Mouse (Mus musculus) midbrain, embryonic 12.5 days (tissue): Measurements from ENCODE around the gene Mybl2. TPM values are rescaled to one million over a fixed set of nuclear protein-coding genes. Genes with fewer than 3 reads are reported as not detected.
"Not testable (repeated sequence)": the region's sequence is repeated elsewhere in the genome, so short reads cannot be mapped to it uniquely, and the experiment has no call there.

ENCODE experiments used
- ATAC-seq: fragments of 200-750 bp; cut with Nextera tagmentation; 2 replicates; pipeline ENCODE4 v1.8.0; 2017; ENCODE audit warnings: low read depth, moderate TSS enrichment, moderate library complexity; ENCODE audit not compliant: low FRiP score
- H3K27ac ChIP-seq: fragments of 300-500 bp; sonication (generic); replicated peaks from 2 replicates; pipeline ENCODE4 v1.5.1; 2016; ENCODE audit warnings: mild to moderate bottlenecking
- H3K27me3 ChIP-seq: fragments of 300-500 bp; sonication (generic); 2 replicates; pipeline ENCODE4 v1.6.1; 2016; ENCODE audit warnings: mild to moderate bottlenecking
- H3K36me3 ChIP-seq: fragments of 300-500 bp; sonication (generic); 2 replicates; pipeline ENCODE4 v1.6.1; 2016
- H3K4me1 ChIP-seq: fragments of 300-500 bp; sonication (generic); 2 replicates; pipeline ENCODE4 v1.6.1; 2016
- H3K4me2 ChIP-seq: fragments of 300-500 bp; sonication (generic); replicated peaks from 2 replicates; pipeline ENCODE4 v1.6.1; 2016; ENCODE audit warnings: mild to moderate bottlenecking, moderate library complexity
- H3K4me3 ChIP-seq: fragments of 300-500 bp; sonication (generic); 2 replicates; pipeline ENCODE4 v1.5.1; 2016; ENCODE audit warnings: mild to moderate bottlenecking
- H3K9ac ChIP-seq: fragments of 300-500 bp; sonication (generic); replicated peaks from 2 replicates; pipeline ENCODE4 v1.6.1; 2016; ENCODE audit warnings: mild to moderate bottlenecking, moderate library complexity
- H3K9me3 ChIP-seq: fragments of 300-500 bp; sonication (generic); 2 replicates; pipeline ENCODE4 v1.6.1; 2016; ENCODE audit warnings: mild to moderate bottlenecking
- WGBS: fragments of 180-500 bp; shearing (Covaris S2); methylation state at CpG from one replicate; pipeline ENCODE4 v1.1.7; 2016; 5-methylcytosine and 5-hydroxymethylcytosine counted together
- polyA plus RNA-seq: library from polyadenylated mRNA; unstranded; fragments of >200 nt; fragmentation: Nextera tagmentation; extraction: Ambion mirVana; gene quantifications from 2 replicates; pipeline ENCODE4 v1.2.1, GENCODE M21; 2016

Gene Mybl2
- polyA plus RNA-seq, 1 experiment from 2014 or later: 35.7 TPM

DNA sequence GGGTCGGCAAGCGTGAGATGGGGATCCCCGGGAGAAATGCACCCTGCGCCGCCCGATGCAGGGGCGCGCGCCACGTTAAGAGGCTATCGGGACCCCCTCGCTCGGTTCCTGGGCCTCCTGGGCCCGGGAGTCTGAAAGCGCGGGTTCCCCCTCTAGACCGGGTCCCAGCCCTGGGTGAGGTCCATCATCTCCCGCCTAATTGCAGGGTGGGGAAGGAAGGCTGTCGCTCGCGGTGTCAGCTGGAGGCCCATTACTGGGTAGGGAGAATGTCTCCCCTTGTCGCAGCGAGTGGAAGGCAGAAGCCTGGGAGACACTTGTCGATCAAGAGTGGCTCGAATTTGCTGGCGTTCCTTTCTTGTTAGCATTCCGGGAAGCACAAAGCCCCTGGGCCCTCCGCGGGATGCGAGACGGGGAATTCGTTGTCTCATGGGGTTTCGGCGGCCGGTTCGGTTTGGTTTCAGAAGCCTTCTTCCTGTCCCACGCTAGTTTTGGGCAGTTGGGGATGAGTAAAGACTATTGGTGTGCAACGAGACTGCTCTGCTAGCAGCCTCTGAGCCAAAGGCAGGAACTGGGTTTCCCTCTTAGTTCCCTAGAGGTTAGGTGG lies 506 bp downstream of the Mybl2 start:
- no peaks in the 10 kb centered on the region for H3K36me3 ChIP-seq
- H3K27me3 ChIP-seq: 0 out of 2 replicates have a peak, but pooled peaks cover 5% of the 10 kb centered on the region
- peaks cover 21% of the 10 kb centered on the region for H3K4me1 ChIP-seq
- ATAC-seq: peak; percentile 24
- H3K4me2 ChIP-seq: peak overlapping the region; percentile 95
- under 1% methylated on average over 36 of the region's 38 CpGs for WGBS
- no peaks in the 10 kb centered on the region for H3K9me3 ChIP-seq
- H3K27ac ChIP-seq: no peak overlapping the region; the same call in 1 of the 2 replicates
- peak overlapping the region; percentile 68 for H3K4me3 ChIP-seq
- H3K9ac ChIP-seq: peak overlapping the region; percentile 61

DNA sequence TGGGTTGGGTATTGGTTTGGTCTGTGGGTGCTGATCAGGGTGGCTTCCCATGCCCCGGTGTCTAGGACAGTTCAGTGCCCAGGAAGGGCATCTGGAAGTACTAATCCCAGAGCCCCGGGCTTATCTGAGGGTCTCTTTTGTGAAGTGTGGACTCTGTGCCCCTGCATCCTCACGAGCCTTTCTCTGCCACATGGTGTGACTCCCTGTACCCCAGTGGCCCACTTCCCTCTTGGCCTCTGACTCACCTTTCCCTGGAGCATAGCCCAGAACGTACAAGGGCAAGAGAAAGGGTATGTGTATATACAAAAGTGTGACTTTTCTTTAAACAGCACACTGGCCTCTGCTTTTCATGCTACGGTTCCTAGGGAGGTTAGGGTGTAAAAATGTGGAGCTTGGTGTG lies 1.2 kb downstream of the Mybl2 start:
- peak overlapping the region; percentile 61 for H3K9ac ChIP-seq

GRCm38 (mm10) chr2:163056584-163056983 lies 2.1 kb downstream of the Mybl2 start:
- Histone ChIP-seq H3K4me3 (no peak overlapping the region), H3K9me3 (no peaks in the 10 kb centered on the region), H3K9ac (no peak overlapping the region), H3K27ac (no peak overlapping the region), H3K27me3 (0 out of 2 replicates have a peak, but pooled peaks cover 5% of the 10 kb centered on the region), H3K36me3 (no peaks in the 10 kb centered on the region), H3K4me2 (no peak overlapping the region; the same call in 1 of the 2 replicates), H3K4me1 (peaks cover 21% of the 10 kb centered on the region)
- no peak for ATAC-seq
- WGBS: 85% methylated on average over 9 of the region's 9 CpGs

More for the DNA sequence above, 1.2 kb downstream of the Mybl2 start:
- no peak for ATAC-seq
- peak overlapping the region; percentile 68 for H3K4me3 ChIP-seq
- no peaks in the 10 kb centered on the region for H3K36me3 ChIP-seq
- no peak overlapping the region for H3K27ac ChIP-seq
- no peaks in the 10 kb centered on the region for H3K9me3 ChIP-seq
- peaks cover 21% of the 10 kb centered on the region for H3K4me1 ChIP-seq
- 23% methylated on average over 5 of the region's 5 CpGs for WGBS
- 0 out of 2 replicates have a peak, but pooled peaks cover 5% of the 10 kb centered on the region for H3K27me3 ChIP-seq
- H3K4me2 ChIP-seq: peak overlapping the region; percentile 95

DNA sequence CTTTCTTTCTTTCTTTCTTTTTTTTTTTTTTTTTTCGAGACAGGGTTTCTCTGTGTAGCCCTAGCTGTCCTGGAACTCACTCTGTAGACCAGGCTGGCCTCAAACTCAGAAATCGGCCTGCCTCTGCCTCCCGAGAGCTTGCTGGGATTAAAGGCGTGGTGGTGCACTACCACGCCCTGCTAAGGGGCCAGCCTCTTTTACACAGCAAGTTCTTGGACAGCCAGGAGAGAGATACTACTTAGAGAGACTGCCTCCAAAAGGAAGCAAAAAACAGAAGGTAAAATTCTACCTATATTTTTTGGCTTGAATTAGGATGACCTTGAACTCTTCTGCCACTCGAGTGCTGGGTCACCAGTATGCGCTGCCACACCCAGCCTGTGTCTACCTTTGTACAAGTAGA lies 4.5 kb downstream of the Mybl2 start:
- not testable (repeated sequence) for H3K27ac ChIP-seq, H3K9me3 ChIP-seq, H3K4me3 ChIP-seq, H3K4me2 ChIP-seq, H3K9ac ChIP-seq, ATAC-seq, H3K27me3 ChIP-seq
- Histone ChIP-seq H3K4me1 (peaks cover 17% of the 10 kb centered on the region), H3K36me3 (peaks cover 13% of the 10 kb centered on the region)
- 96% methylated on average over 6 of the region's 7 CpGs for WGBS

- no peak for ATAC-seq
- Histone ChIP-seq H3K4me1 (peaks cover 8% of the 10 kb centered on the region), H3K4me2 (no peak overlapping the region), H3K27me3 (0 out of 2 replicates have a peak, but pooled peaks cover 3% of the 10 kb centered on the region), H3K36me3 (peaks cover 27% of the 10 kb centered on the region), H3K4me3 (no peak overlapping the region), H3K27ac (no peak overlapping the region), H3K9me3 (no peaks in the 10 kb centered on the region), H3K9ac (no peak overlapping the region)
- 87% methylated on average over 6 of the region's 6 CpGs for WGBS
These were observed 6.1 kb downstream of the Mybl2 start for GRCm38 (mm10) chr2:163060630-163061029.

GRCm38 (mm10) chr2:163061203-163062118 lies 7.0 kb downstream of the Mybl2 start:
- Histone ChIP-seq H3K9ac (no peak overlapping the region), H3K9me3 (no peaks in the 10 kb centered on the region), H3K27me3 (no peaks in the 10 kb centered on the region), H3K27ac (no peak overlapping the region), H3K4me2 (no peak overlapping the region), H3K36me3 (peaks cover 27% of the 10 kb centered on the region), H3K4me1 (no peaks in the 10 kb centered on the region; the same call in 1 of the 2 replicates), H3K4me3 (no peak overlapping the region)
- no peak for ATAC-seq
- 83% methylated on average over 8 of the region's 8 CpGs for WGBS

GRCm38 (mm10) chr2:163062119-163062508 lies 7.6 kb downstream of the Mybl2 start:
- Histone ChIP-seq H3K4me3 (no peak overlapping the region), H3K4me1 (no peaks in the 10 kb centered on the region), H3K4me2 (no peak overlapping the region), H3K9me3 (no peaks in the 10 kb centered on the region), H3K27ac (no peak overlapping the region), H3K9ac (no peak overlapping the region), H3K36me3 (peaks cover 27% of the 10 kb centered on the region), H3K27me3 (no peaks in the 10 kb centered on the region)
- no peak for ATAC-seq
- 80% methylated on average over 6 of the region's 6 CpGs for WGBS

DNA sequence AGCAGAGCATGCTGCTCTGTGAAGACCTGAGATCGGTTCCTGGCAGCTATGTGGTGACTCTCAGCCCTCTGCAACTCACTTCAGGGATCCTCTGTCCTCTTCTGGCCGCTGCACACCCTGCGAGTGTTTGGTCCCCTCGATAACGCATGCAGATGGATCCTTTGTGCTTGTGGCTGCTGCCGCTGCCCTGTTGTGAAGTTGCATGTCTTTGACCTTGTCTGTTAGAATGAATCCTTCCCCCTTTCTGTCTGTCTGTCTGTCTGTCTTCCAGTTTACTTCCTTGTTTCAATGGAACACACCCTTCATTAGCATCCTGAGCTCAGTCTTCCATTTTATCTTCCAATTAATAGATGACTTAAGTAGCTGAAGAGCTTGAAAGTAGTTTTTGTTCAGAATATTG lies 11.8 kb downstream of the Mybl2 start:
- H3K4me1 ChIP-seq: no peaks in the 10 kb centered on the region
- H3K4me3 ChIP-seq: no peak overlapping the region
- no peak overlapping the region for H3K9ac ChIP-seq
- no peak overlapping the region for H3K27ac ChIP-seq
- no peaks in the 10 kb centered on the region for H3K9me3 ChIP-seq
- H3K36me3 ChIP-seq: peaks cover 42% of the 10 kb centered on the region
- no peak overlapping the region for H3K4me2 ChIP-seq
- WGBS: 89% methylated on average over 6 of the region's 6 CpGs
- no peaks in the 10 kb centered on the region for H3K27me3 ChIP-seq
- ATAC-seq: no peak

DNA sequence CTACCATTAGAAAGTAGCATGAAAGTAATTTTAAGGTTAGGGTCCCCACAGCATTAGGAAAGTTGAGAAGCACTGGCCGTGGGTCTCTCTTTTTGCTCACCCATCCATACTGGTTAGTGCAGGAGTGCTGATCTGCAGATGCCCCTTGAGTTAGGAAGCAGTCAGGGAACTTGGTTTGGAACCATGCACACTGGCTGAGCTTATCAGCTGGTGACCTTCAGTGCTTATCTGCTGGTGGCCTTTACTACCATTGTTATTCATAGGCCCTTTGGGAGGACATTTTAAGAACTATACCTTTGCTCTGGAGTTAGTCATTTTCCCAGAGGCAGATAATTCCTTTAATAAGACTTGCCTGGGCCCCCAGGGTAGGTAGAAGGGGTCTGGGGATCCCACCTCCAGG lies 12.7 kb downstream of the Mybl2 start:
- ATAC-seq: no peak
- H3K4me1 ChIP-seq: no peaks in the 10 kb centered on the region
- no peaks in the 10 kb centered on the region for H3K27me3 ChIP-seq
- H3K27ac ChIP-seq: no peak overlapping the region
- H3K4me2 ChIP-seq: no peak overlapping the region
- no peak overlapping the region for H3K9ac ChIP-seq
- H3K4me3 ChIP-seq: no peak overlapping the region
- no peaks in the 10 kb centered on the region for H3K9me3 ChIP-seq
- H3K36me3 ChIP-seq: peaks cover 47% of the 10 kb centered on the region
- 93% methylated on average over 1 of the region's 1 CpGs for WGBS

GRCm38 (mm10) chr2:163070213-163070612 lies 15.7 kb downstream of the Mybl2 start:
- Histone ChIP-seq H3K36me3 (peaks cover 51% of the 10 kb centered on the region), H3K4me1 (no peaks in the 10 kb centered on the region), H3K27ac (no peak overlapping the region), H3K27me3 (no peaks in the 10 kb centered on the region), H3K9me3 (no peaks in the 10 kb centered on the region), H3K9ac (no peak overlapping the region), H3K4me3 (no peak overlapping the region), H3K4me2 (no peak overlapping the region)
- WGBS: 88% methylated on average over 3 of the region's 3 CpGs
- ATAC-seq: no peak

DNA sequence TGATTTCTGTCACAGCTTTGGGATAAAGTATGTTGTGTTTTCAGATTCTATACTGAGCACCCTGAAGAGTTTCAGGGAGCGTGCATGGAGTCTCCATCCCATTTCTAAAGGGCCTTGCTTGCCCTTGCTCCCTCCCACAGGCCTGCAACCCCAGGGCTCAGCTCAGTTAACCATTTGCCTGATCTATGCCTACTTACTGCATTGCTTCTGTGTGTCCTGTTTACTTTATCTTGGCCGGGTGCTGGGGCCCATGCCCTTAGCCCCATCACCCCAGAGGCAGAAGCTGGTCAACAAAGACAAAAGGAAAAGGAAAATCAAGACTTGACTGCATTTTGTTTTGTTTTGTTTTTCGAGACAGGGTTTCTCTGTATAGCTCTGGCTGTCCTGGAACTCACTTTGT lies 17.1 kb downstream of the Mybl2 start:
- no peak for ATAC-seq
- Histone ChIP-seq H3K9ac (no peak overlapping the region), H3K27me3 (no peaks in the 10 kb centered on the region), H3K4me1 (no peaks in the 10 kb centered on the region), H3K4me3 (no peak overlapping the region), H3K4me2 (no peak overlapping the region), H3K9me3 (no peaks in the 10 kb centered on the region), H3K36me3 (peaks cover 54% of the 10 kb centered on the region), H3K27ac (no peak overlapping the region)
- 90% methylated on average over 3 of the region's 3 CpGs for WGBS

DNA sequence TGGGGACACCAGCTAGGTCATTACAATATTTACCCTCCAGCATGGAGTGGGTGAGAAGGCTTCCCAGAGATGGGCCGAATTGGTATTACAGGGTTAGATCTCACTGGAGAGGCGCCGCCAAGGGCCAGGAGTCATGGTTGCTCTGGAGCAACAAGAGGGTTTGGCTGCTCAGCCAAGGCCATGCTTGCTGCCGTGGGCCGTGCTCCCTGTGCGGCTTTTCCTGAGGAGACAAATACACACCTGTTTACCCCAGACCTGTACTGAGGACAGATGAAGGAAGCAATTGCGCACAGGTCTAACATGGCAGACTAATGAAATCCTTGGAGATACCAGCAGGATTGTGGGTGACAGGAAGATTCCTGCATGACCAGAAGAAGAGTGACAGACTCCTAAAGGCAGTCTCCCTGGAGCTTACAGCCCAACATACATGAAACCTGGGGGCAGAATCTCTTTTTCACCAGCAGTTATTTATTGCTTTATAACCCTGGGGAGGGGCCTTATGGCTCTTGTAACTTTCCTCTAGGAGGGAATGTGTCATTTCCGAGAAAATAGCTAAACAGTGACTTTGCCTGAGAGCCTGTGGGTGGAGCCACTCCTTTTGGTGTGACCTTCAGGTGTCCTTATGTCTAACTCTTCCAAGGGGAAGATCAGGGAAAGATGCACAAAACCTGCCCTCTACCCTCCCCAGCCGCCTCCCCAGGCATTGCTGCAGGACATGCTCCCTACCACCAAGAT lies 18.7 kb downstream of the Mybl2 start:
- H3K4me3 ChIP-seq: no peak overlapping the region
- no peaks in the 10 kb centered on the region for H3K4me1 ChIP-seq
- no peak overlapping the region for H3K9ac ChIP-seq
- no peaks in the 10 kb centered on the region for H3K9me3 ChIP-seq
- H3K27me3 ChIP-seq: no peaks in the 10 kb centered on the region
- peaks cover 58% of the 10 kb centered on the region for H3K36me3 ChIP-seq
- no peak overlapping the region for H3K4me2 ChIP-seq
- H3K27ac ChIP-seq: no peak overlapping the region
- ATAC-seq: no peak
- WGBS: 93% methylated on average over 9 of the region's 9 CpGs
